Mouse (Mus musculus) spleen, adult 2 months (tissue): ENCODE data around the gene Mob4. TPM values are rescaled to one million over a fixed set of nuclear protein-coding genes. Genes with fewer than 3 reads are reported as not detected.
A peak's percentile ranks its signal among the peaks of the same experiment; 100 is the strongest.

Source experiments
- DNase-seq, 2 experiments: peaks; one replicate each; pipeline versions ENCODE4 v3.0.0 to v3.0.0-alpha.2; 2012 to 2021; ENCODE audit warnings: low spot score in 2 of 2, low read depth in 1 of 2
- H3K27ac ChIP-seq: fragments of 200-500 bp; 2 replicates; pipeline ENCODE4 v1.5.1; 2012; ENCODE audit warnings: low read length, inconsistent platforms; ENCODE audit not compliant: insufficient read depth
- H3K27me3 ChIP-seq: fragments of 200-500 bp; 2 replicates; pipeline ENCODE4 v1.6.1; 2012; ENCODE audit warnings: mild to moderate bottlenecking, moderate library complexity, low read length, inconsistent platforms; ENCODE audit not compliant: control insufficient read depth, insufficient read depth
- H3K36me3 ChIP-seq: fragments of 200-500 bp; 2 replicates; pipeline ENCODE4 v1.6.1; 2012; ENCODE audit warnings: mild to moderate bottlenecking, low read length, inconsistent platforms; ENCODE audit not compliant: control insufficient read depth, insufficient read depth
- H3K4me1 ChIP-seq: fragments of 200-500 bp; 2 replicates; pipeline ENCODE4 v1.6.1; 2011; ENCODE audit warnings: inconsistent platforms; ENCODE audit not compliant: control insufficient read depth, insufficient read depth, insufficient read length
- H3K4me3 ChIP-seq: fragments of 200-500 bp; 2 replicates; pipeline ENCODE4 v1.5.1; 2011; ENCODE audit warnings: mild to moderate bottlenecking, inconsistent platforms; ENCODE audit not compliant: insufficient read depth, insufficient read length; ENCODE audit errors: extremely low read depth
- CTCF ChIP-seq: fragments of 200-500 bp; IDR thresholded peaks from 2 replicates; pipeline ENCODE4 v1.5.1; 2011; ENCODE audit warnings: mild to moderate bottlenecking, inconsistent platforms; ENCODE audit not compliant: insufficient read depth, insufficient read length, insufficient replicate concordance; ENCODE audit errors: extremely low read depth
- POLR2A ChIP-seq: fragments of 200-500 bp; IDR thresholded peaks from 2 replicates; pipeline ENCODE4 v1.6.1; 2011; ENCODE audit warnings: low read depth, low read length, inconsistent platforms
- WGBS: fragments of 180-500 bp; shearing (Covaris S2); methylation state at CpG from one replicate; pipeline ENCODE4 v1.1.7; 2018; 5-methylcytosine and 5-hydroxymethylcytosine counted together
- polyA plus RNA-seq: library from polyadenylated mRNA; depleted of rRNA; stranded (reverse); fragments of >200 nt; gene quantifications from 2 replicates; pipeline ENCODE4 v1.2.3, GENCODE M21; 2012

The Mob4 gene
- polyA plus RNA-seq, 1 experiment = 3.9 TPM

DNA sequence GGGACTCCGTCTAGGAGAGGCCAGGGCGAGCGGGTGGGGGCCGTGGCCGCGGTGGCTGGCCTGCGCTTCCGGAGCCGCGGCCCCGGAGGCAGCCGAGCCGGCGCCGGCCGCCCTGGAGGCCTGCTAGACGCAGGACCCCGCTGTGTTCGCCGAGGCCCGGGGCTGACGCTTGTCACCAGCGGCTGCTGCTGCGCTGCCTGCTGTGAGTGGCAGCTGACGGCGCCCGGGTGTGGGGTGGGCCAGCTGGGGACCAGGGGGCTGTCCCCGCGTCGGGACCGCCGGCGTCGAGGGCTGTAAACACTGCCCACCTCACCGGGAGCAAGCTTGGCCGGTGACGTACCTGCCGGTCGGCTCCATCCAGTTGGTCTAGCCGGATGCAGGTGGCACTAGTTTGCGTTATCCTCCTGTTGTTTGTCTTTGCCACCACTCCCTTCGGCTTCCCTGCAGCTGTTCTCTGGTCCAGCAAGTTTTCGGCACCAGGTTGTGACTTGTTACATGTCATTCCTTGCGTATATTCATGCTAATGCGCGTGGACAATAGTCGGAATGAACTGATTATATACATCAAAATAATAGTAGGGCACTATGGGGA, 488 bp downstream of the Mob4 start:
- no peaks in the 10 kb centered on the region; the same call in 1 of the 2 replicates for H3K36me3 ChIP-seq
- under 1% methylated on average over 47 of the region's 47 CpGs for WGBS
- H3K4me1 ChIP-seq = peaks cover 6% of the 10 kb centered on the region
- DNase-seq = peak in 1 of 2 experiments; percentile 32
- H3K27me3 ChIP-seq = no peaks in the 10 kb centered on the region
- peak overlapping the region; percentile 92 for H3K4me3 ChIP-seq
- TF ChIP-seq CTCF (no peak), POLR2A (no peak)
- peak overlapping the region; percentile 96 for H3K27ac ChIP-seq

DNA sequence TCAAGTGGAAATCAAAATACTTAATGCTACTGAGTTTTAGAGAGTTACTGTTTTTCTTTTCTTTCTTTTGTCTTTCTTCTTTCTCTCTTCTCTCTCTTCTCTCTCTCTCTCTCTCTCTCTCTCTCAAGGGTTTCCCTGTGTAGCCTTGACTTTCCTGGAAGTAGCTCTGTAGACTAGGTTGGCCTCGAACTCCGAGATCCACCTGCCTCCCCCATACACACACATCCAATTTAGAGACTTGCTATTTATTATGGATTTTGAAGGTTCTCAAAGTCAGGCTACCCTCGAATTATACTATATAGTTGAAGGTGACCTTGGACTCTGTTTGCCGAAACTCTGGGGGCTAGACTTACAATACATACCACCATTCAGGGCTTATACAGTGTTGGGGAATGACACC, 1.3 kb downstream of the Mob4 start:
- WGBS = 52% methylated on average over 4 of the region's 4 CpGs

DNA sequence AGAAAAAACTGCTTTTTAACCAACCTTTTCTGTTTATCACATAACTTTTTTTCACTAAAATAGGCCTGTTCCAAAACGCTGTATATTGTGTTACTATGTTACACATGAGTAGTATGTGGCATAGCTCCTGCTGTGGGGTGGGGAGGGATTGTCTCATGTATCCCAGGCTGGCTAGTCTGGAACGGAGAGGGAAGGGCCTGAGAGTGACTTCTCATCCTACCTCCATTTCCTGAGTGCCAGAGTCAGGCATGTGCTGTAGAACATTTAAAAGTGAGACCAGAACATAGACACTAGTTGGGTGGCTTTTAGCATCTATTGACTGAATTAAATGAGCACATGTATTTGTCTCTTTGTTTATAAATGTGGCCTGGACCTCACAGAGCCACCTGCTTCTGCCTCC, 2.1 kb downstream of the Mob4 start:
- 72% methylated on average over 2 of the region's 2 CpGs for WGBS

More for the DNA sequence above, 1.3 kb downstream of the Mob4 start:
- H3K27ac ChIP-seq = no peak overlapping the region
- no peaks in the 10 kb centered on the region for H3K27me3 ChIP-seq
- H3K4me3 ChIP-seq = peak overlapping the region; percentile 21; the same call in 1 of the 2 replicates
- no peak for TF ChIP-seq CTCF
- peaks cover 6% of the 10 kb centered on the region for H3K4me1 ChIP-seq
- DNase-seq = no peak
- no peaks in the 10 kb centered on the region; the same call in 1 of the 2 replicates for H3K36me3 ChIP-seq

DNA sequence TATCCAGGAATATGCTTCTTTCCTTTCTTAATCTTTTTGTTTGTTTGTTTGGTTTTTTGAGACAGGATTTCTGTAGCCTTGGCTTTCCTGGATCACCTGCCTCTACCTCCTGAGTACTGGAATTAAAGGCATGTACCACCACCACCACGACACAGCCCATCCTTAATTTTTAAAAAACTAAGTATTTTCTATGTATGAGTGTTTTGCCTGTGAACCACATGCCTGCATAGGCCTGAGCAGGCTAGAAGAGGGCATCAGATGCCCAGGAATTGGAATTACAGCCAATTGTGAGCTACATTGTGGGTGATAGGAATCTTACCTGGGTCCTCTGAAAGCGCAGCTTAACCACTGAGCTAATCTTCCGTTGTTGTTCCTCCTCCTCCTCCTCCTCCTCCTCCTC, 3.3 kb downstream of the Mob4 start:
- 93% methylated on average over 3 of the region's 3 CpGs for WGBS
- H3K4me1 ChIP-seq = peaks cover 6% of the 10 kb centered on the region
- no peaks in the 10 kb centered on the region for H3K27me3 ChIP-seq
- no peak for DNase-seq
- H3K27ac ChIP-seq = no peak overlapping the region
- TF ChIP-seq POLR2A (no peak), CTCF (no peak)
- no peak overlapping the region for H3K4me3 ChIP-seq
- H3K36me3 ChIP-seq = peaks cover 4% of the 10 kb centered on the region

More for the DNA sequence above, 2.1 kb downstream of the Mob4 start:
- DNase-seq = no peak
- H3K36me3 ChIP-seq = peaks cover 4% of the 10 kb centered on the region
- no peak overlapping the region for H3K4me3 ChIP-seq
- TF ChIP-seq CTCF (no peak), POLR2A (no peak)
- peaks cover 6% of the 10 kb centered on the region for H3K4me1 ChIP-seq
- no peaks in the 10 kb centered on the region for H3K27me3 ChIP-seq
- H3K27ac ChIP-seq = no peak overlapping the region

DNA sequence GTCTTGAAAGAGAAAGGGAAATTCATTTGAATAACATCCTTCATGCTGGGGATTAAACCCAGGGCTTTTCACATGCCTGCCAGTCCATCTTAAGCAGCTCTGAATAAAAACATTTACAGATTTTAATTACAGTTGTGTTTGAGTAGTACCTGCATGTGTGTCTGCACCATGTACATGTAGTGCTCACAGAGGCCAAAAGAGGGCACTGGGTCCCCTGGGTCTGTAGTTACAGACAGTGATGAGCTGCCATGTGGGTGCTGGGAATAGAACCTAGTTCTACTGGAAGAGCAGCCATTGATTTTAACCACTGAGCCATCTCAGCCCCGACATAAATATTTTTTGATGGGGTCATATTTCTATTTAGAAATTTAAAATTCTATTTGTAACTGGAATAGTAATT, 4.8 kb downstream of the Mob4 start:
- Histone ChIP-seq H3K4me1 (peaks cover 4% of the 10 kb centered on the region), H3K27ac (no peak overlapping the region), H3K27me3 (no peaks in the 10 kb centered on the region), H3K4me3 (no peak overlapping the region), H3K36me3 (peaks cover 6% of the 10 kb centered on the region)
- no peak for TF ChIP-seq POLR2A
- TF ChIP-seq CTCF = no peak
- DNase-seq = no peak
- 100% methylated on average over 1 of the region's 1 CpGs for WGBS

DNA sequence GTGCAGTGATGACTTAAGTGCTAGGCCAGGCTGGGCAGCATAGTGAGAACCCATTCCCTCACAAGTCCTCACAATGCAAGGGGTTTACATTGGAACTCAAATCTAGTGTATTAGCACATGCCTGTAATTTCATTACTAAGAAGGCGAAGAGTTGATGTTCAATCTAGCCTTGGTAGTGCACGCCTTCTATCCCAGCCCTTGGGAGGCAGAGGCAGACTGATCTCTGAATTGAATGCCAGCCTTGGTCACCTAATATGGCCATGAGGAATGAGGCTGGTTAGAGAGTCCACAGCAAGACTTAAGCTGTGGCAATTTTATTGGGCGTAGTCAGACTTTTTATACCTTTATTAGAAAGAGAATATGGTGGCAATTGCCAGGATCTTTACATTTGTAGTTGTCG, 13.3 kb downstream of the Mob4 start:
- no peak overlapping the region for H3K27ac ChIP-seq
- DNase-seq = no peak
- no peak overlapping the region for H3K4me3 ChIP-seq
- peaks cover 15% of the 10 kb centered on the region for H3K36me3 ChIP-seq
- H3K27me3 ChIP-seq = no peaks in the 10 kb centered on the region
- TF ChIP-seq CTCF (no peak), POLR2A (no peak)
- 96% methylated on average over 4 of the region's 4 CpGs for WGBS
- no peaks in the 10 kb centered on the region for H3K4me1 ChIP-seq

DNA sequence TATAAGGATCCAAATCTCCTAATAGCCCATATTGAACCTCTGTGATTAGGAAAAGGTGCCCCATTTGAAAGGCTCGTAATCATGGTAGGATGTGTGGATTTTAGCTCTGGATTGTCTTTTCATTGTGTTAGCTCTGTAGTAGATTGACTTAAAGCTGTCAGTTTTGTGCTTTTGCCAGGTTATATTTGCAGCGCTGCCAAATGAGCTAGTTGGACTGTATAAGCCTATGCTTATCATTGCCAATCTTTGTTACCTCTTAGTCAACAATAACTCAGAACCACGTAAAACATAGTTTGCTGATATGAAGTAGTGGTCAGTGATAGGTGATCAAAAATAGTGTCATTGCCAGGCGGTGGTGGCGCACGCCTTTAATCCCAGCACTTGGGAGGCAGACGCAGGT, 14.5 kb downstream of the Mob4 start:
- TF ChIP-seq POLR2A = no peak
- H3K27me3 ChIP-seq = no peaks in the 10 kb centered on the region
- H3K27ac ChIP-seq = no peak overlapping the region
- no peak overlapping the region for H3K4me3 ChIP-seq
- 93% methylated on average over 7 of the region's 7 CpGs for WGBS
- H3K4me1 ChIP-seq = no peaks in the 10 kb centered on the region
- DNase-seq = no peak
- peaks cover 22% of the 10 kb centered on the region for H3K36me3 ChIP-seq
